In the genomic region with DNA sequence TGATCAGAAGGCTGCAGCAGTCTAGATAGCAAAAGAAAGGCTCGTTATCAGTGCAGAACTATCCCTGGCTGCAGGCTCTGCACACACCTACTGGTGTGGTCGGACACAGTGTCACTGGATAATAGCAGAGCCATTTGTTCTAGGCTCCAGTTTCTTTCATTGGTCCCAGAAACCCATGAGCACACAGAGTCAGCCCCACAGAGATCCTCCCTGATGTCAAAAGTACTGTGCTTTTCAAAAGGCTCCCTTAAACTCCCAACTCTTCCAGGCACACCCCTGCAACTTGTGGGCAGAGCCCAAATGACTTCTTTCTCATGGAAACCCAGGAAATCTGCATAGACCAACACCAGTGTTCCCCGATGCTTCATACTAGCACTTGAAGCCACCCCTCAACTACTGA, we compare ENCODE assay signal across 15 mouse cellular contexts.
"Had no signal": no experiment of that assay in that cellular context is flagged by ENCODE, and none has a peak within 500 bp of the region (broad histone marks: within the 10 kb centered on the region; RNA-seq: fewer than 3 reads in every experiment).

No protein-coding gene starts in this region.

- DNase-seq: kidney, adult 11 months; kidney, adult 9 months; kidney, postnatal 4 days; lung, adult 2 months; lung, postnatal 36 days; right cerebral cortex, postnatal 14 days; thymus, postnatal 36 days had no signal

- H3K9me3 ChIP-seq: limb, embryonic 10.5 days; midbrain, embryonic 15.5 days; neural tube, embryonic 12.5 days had no signal

- H3K4me1 ChIP-seq: midbrain, embryonic 15.5 days had no signal

- H3K4me3 ChIP-seq: layer of hippocampus, adult 2 months; left cerebral cortex, adult 2 months; limb, embryonic 10.5 days; midbrain, embryonic 15.5 days; neural tube, embryonic 12.5 days had no signal

- H3K27ac ChIP-seq: kidney, postnatal 0 days; layer of hippocampus, adult 2 months; left cerebral cortex, adult 2 months; limb, embryonic 10.5 days; midbrain, embryonic 15.5 days; neural tube, embryonic 12.5 days had no signal

- H3K9ac ChIP-seq: midbrain, embryonic 15.5 days; neural tube, embryonic 12.5 days had no signal

- H3K27me3 ChIP-seq: midbrain, embryonic 15.5 days; neural tube, embryonic 12.5 days had no signal

- H3K4me2 ChIP-seq: midbrain, embryonic 11.5 days; midbrain, embryonic 15.5 days; neural tube, embryonic 12.5 days had no signal

- ATAC-seq: lung, postnatal 0 days; midbrain, embryonic 15.5 days had no signal

- H3K36me3 ChIP-seq: midbrain, embryonic 15.5 days; neural tube, embryonic 12.5 days had no signal
